Mouse (Mus musculus) liver, embryonic 14.5 days (tissue): Measurements from ENCODE around the gene Cpox. TPM values are rescaled to one million over a fixed set of nuclear protein-coding genes. Genes with fewer than 3 reads are reported as not detected.

Source experiments
- ATAC-seq: fragments of 200-750 bp; cut with Nextera tagmentation; 2 replicates; pipeline ENCODE4 v1.8.0; 2017; ENCODE audit warnings: moderate number of reproducible peaks, mild to moderate bottlenecking, moderate library complexity; ENCODE audit not compliant: insufficient read depth
- DNase-seq, 3 experiments: peaks; one replicate each; pipeline ENCODE4 v3.0.0-alpha.2; 2012 to 2013; ENCODE audit warnings: low read depth in 3 of 3, low spot score in 3 of 3
- H3K27ac ChIP-seq: fragments of 300-500 bp; sonication (generic); 2 replicates; pipeline ENCODE4 v1.5.1; 2014; ENCODE audit warnings: moderate library complexity, mild to moderate bottlenecking, control low read depth, inconsistent platforms
- H3K27me3 ChIP-seq: fragments of 300-500 bp; sonication (generic); 2 replicates; pipeline ENCODE4 v1.6.1; 2014; ENCODE audit warnings: mild to moderate bottlenecking, low read length, moderate library complexity; ENCODE audit not compliant: control insufficient read depth, insufficient read depth
- H3K36me3 ChIP-seq: fragments of 300-500 bp; sonication (generic); replicated peaks from 2 replicates; pipeline ENCODE4 v1.6.1; 2014; ENCODE audit warnings: low read depth; ENCODE audit not compliant: control insufficient read depth, insufficient read depth
- H3K4me1 ChIP-seq, 2 experiments: fragments of 200-500 bp in 1 of 2; fragments of 300-500 bp in 1 of 2; sonication (generic) in 1 of 2; replicated peaks; 2 replicates each; pipeline ENCODE4 v1.6.1; 2012 to 2014; ENCODE audit warnings: antibody characterized with exemption in 1 of 2, inconsistent platforms in 1 of 2, low read length in 1 of 2; ENCODE audit not compliant: control insufficient read depth in 2 of 2, insufficient read depth in 2 of 2
- H3K4me2 ChIP-seq: fragments of 300-500 bp; sonication (generic); 2 replicates; pipeline ENCODE4 v1.6.1; 2014; ENCODE audit warnings: low read depth, mild to moderate bottlenecking, control low read depth, moderate library complexity
- H3K4me3 ChIP-seq, 2 experiments: fragments of 200-500 bp in 1 of 2; fragments of 300-500 bp in 1 of 2; sonication (generic) in 1 of 2; 2 replicates each; pipeline ENCODE4 v1.5.1; 2012 to 2014; ENCODE audit warnings: low read depth in 2 of 2, low read length in 2 of 2, mild to moderate bottlenecking in 2 of 2, control low read depth in 1 of 2, inconsistent platforms in 1 of 2, moderate library complexity in 1 of 2; ENCODE audit not compliant: insufficient read depth in 1 of 2
- H3K9ac ChIP-seq: fragments of 300-500 bp; sonication (generic); replicated peaks from 2 replicates; pipeline ENCODE4 v1.6.1; 2014; ENCODE audit warnings: mild to moderate bottlenecking, control low read depth, moderate library complexity
- H3K9me3 ChIP-seq: fragments of 300-500 bp; sonication (generic); 2 replicates; pipeline ENCODE4 v1.6.1; 2016; ENCODE audit warnings: low read length, mixed read lengths; ENCODE audit not compliant: control insufficient read depth
- CTCF ChIP-seq: IDR thresholded peaks from 2 replicates; pipeline ENCODE4 v1.5.1; 2016; ENCODE audit warnings: antibody characterized with exemption, low read depth, control low read depth
- EP300 ChIP-seq: IDR thresholded peaks from 2 replicates; pipeline ENCODE4 v1.6.1; 2016; ENCODE audit warnings: antibody characterized with exemption, low read depth
- WGBS: fragments of 180-500 bp; shearing (Covaris S2); extraction: QIAGEN DNeasy Blood & Tissue Kit; methylation state at CpG from one replicate; pipeline ENCODE4 v1.1.7; 2014; ENCODE audit not compliant: insufficient replicate concordance; 5-methylcytosine and 5-hydroxymethylcytosine counted together
- polyA plus RNA-seq, 2 experiments: library from polyadenylated mRNA; depleted of rRNA in 1 of 2; stranded (reverse) in 1 of 2; unstranded in 1 of 2; fragments of >200 nt; fragmentation: Nextera tagmentation in 1 of 2; extraction: Ambion mirVana in 1 of 2; gene quantifications; 2 replicates each; pipeline versions ENCODE4 v1.2.1 to v1.2.3; 2012 to 2014

Gene Cpox
- polyA plus RNA-seq, 2 experiments: 272 to 326 TPM

GRCm38 (mm10) chr16:58638016-58638415 lies 32.1 kb upstream of the Cpox start:
- H3K4me3 ChIP-seq: no peak overlapping the region
- no peaks in the 10 kb centered on the region for H3K36me3 ChIP-seq
- WGBS: 65% methylated on average over 7 of the region's 7 CpGs
- DNase-seq (no peak), ATAC-seq (0 out of 2 replicates have a peak, but pooled peaks have one; percentile 43)
- H3K4me2 ChIP-seq: no peak overlapping the region
- no peaks in the 10 kb centered on the region for H3K9me3 ChIP-seq
- H3K27ac ChIP-seq: no peak overlapping the region
- H3K4me1 ChIP-seq: peaks cover 14 to 16% of the 10 kb centered on the region in 2 experiments
- no peaks in the 10 kb centered on the region for H3K27me3 ChIP-seq
- H3K9ac ChIP-seq: no peak overlapping the region
- TF ChIP-seq CTCF (no peak), EP300 (no peak)

GRCm38 (mm10) chr16:58638689-58639175 lies 31.4 kb upstream of the Cpox start, which contains the start of gene E330017A01Rik:
Gene E330017A01Rik, minus strand, starts transcription at chr16:58638739.
- Histone ChIP-seq H3K9ac (no peak within 1 kb of the TSS), H3K27me3 (no peaks in the 10 kb centered on the region), H3K9me3 (no peaks in the 10 kb centered on the region), H3K36me3 (no peaks in the 10 kb centered on the region), H3K4me1 (peaks cover 14 to 16% of the 10 kb centered on the region in 2 experiments), H3K27ac (peak within 1 kb of the TSS; percentile 25; the same call in 1 of the 2 replicates), H3K4me2 (peak within 1 kb of the TSS; percentile 31), H3K4me3 (no peak within 1 kb of the TSS)
- TF ChIP-seq EP300 (no peak), CTCF (no peak)
- ATAC-seq: no peak
- 70% methylated on average over 3 of the region's 3 CpGs for WGBS
- DNase-seq: no peak

- DNase-seq (no peak), ATAC-seq (no peak)
- no peaks in the 10 kb centered on the region for H3K27me3 ChIP-seq
- no peak overlapping the region for H3K9ac ChIP-seq
- H3K36me3 ChIP-seq: no peaks in the 10 kb centered on the region
- H3K27ac ChIP-seq: no peak overlapping the region
- H3K9me3 ChIP-seq: no peaks in the 10 kb centered on the region
- H3K4me2 ChIP-seq: no peak overlapping the region
- TF ChIP-seq EP300 (no peak), CTCF (no peak)
- 86% methylated on average over 10 of the region's 10 CpGs for WGBS
- H3K4me3 ChIP-seq: no peak overlapping the region
- H3K4me1 ChIP-seq: no peaks in the 10 kb centered on the region
These were observed 20.1 kb upstream of the Cpox start for GRCm38 (mm10) chr16:58649979-58650378.

GRCm38 (mm10) chr16:58655751-58656150 lies 14.3 kb upstream of the Cpox start:
- TF ChIP-seq EP300: no peak
- TF ChIP-seq CTCF: no peak
- H3K4me2 ChIP-seq: no peak overlapping the region
- H3K27me3 ChIP-seq: no peaks in the 10 kb centered on the region
- no peak for DNase-seq
- H3K4me3 ChIP-seq: no peak overlapping the region
- H3K9ac ChIP-seq: no peak overlapping the region
- no peaks in the 10 kb centered on the region for H3K9me3 ChIP-seq
- ATAC-seq: no peak
- H3K4me1 ChIP-seq: peaks cover 37 to 39% of the 10 kb centered on the region in 2 experiments
- no peaks in the 10 kb centered on the region for H3K36me3 ChIP-seq
- H3K27ac ChIP-seq: no peak overlapping the region

GRCm38 (mm10) chr16:58656526-58656925 lies 13.6 kb upstream of the Cpox start:
- Histone ChIP-seq H3K36me3 (no peaks in the 10 kb centered on the region), H3K4me3 (no peak overlapping the region), H3K4me2 (no peak overlapping the region), H3K4me1 (peaks cover 45 to 47% of the 10 kb centered on the region in 2 experiments), H3K27ac (peak overlapping the region; percentile 57), H3K9ac (no peak overlapping the region), H3K27me3 (no peaks in the 10 kb centered on the region), H3K9me3 (no peaks in the 10 kb centered on the region)
- 81% methylated on average over 4 of the region's 4 CpGs for WGBS
- no peak for ATAC-seq
- no peak for DNase-seq
- TF ChIP-seq EP300: no peak
- TF ChIP-seq CTCF: no peak
